25 mouse cellular contexts compared by ENCODE assay signal in the genomic region with DNA sequence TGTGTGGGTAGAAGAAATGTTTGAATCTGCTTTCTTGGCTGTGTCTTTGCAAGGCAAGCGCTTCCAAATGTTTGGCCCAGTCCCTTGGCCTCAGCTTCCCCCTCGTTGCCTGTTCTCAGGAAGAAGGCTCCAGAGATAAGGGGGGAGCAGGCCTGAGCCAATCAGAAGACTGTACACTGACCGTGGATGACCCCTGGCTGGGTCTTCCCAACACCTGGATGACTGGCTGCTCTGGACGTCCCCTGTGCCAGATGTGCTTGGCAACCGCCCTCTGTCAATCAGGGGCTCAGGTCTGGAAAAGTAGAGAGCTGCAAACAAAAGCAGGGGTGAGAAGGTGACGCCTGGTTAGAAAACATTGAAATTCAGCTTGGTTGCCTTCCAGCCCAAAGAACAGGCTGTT. TPM values are rescaled to one million over a fixed set of nuclear protein-coding genes. Genes with fewer than 3 reads are reported as not detected.
DNase-seq lines count a peak whose midpoint lies in the region; ATAC-seq and TF ChIP-seq lines count a peak whose summit lies in the region.
"Had no signal": no experiment of that assay in that cellular context is flagged by ENCODE, and none has a peak within 500 bp of the region (broad histone marks: within the 10 kb centered on the region; RNA-seq: fewer than 3 reads in every experiment).

No protein-coding gene starts in this region.

- ATAC-seq in embryonic facial prominence, embryonic 13.5 days (ENCODE audit: insufficient number of reproducible peaks, insufficient read depth, low FRiP score, low TSS enrichment, low read depth) = no peak
- ATAC-seq in limb, embryonic 14.5 days (ENCODE audit: low FRiP score, low read depth) = no peak
- no peak for ATAC-seq in monocyte, adult 5-6 weeks (replicated peaks; ENCODE audit: insufficient number of reproducible peaks, low FRiP score, low TSS enrichment, poor library complexity, severe bottlenecking)
- ATAC-seq: activated CD4-positive, CD25-positive, alpha-beta regulatory T cell, adult 4 months; forebrain, postnatal 0 days; intestine, postnatal 0 days; liver, postnatal 0 days; lung, postnatal 0 days; midbrain, embryonic 16.5 days had no signal

- H3K27ac ChIP-seq in embryonic facial prominence, embryonic 13.5 days = peak overlapping the region; percentile 22; the same call in 1 of the 2 replicates
- H3K27ac ChIP-seq in embryonic facial prominence, embryonic 10.5 days (replicated peaks) = no peak overlapping the region
- H3K27ac ChIP-seq in limb, embryonic 14.5 days (replicated peaks; ENCODE audit: low read depth, low read length) = no peak overlapping the region
- no peak overlapping the region for H3K27ac ChIP-seq in limb, embryonic 10.5 days
- H3K27ac ChIP-seq: heart, embryonic 15.5 days; hindbrain, embryonic 12.5 days; macrophage; stomach, embryonic 15.5 days had no signal

- no peak overlapping the region for H3K9ac ChIP-seq in embryonic facial prominence, embryonic 13.5 days
- H3K9ac ChIP-seq in limb, embryonic 14.5 days (ENCODE audit: low read depth, low read length, severe bottlenecking) = no peak overlapping the region
- H3K9ac ChIP-seq: forebrain, postnatal 0 days; heart, embryonic 15.5 days; hindbrain, embryonic 12.5 days; liver, postnatal 0 days; stomach, embryonic 15.5 days had no signal

- no peaks in the 10 kb centered on the region for H3K4me1 ChIP-seq in embryonic facial prominence, embryonic 13.5 days
- H3K4me1 ChIP-seq in embryonic facial prominence, embryonic 10.5 days = peaks cover 8% of the 10 kb centered on the region
- H3K4me1 ChIP-seq in limb, embryonic 14.5 days (ENCODE audit: control insufficient read depth, insufficient read depth, low read length) = no peaks in the 10 kb centered on the region
- no peaks in the 10 kb centered on the region for H3K4me1 ChIP-seq in limb, embryonic 10.5 days
- H3K4me1 ChIP-seq: heart, embryonic 15.5 days; hindbrain, embryonic 12.5 days; stomach, embryonic 15.5 days had no signal

- intact Hi-C loops in heart, postnatal 14 days (cut with DNase I) = no loop called here

- H3K4me3 ChIP-seq in embryonic facial prominence, embryonic 13.5 days = no peak overlapping the region
- no peak overlapping the region for H3K4me3 ChIP-seq in embryonic facial prominence, embryonic 10.5 days
- H3K4me3 ChIP-seq in limb, embryonic 14.5 days (replicated peaks; ENCODE audit: low read length) = no peak overlapping the region
- H3K4me3 ChIP-seq in limb, embryonic 10.5 days = no peak overlapping the region
- H3K4me3 ChIP-seq: heart, embryonic 15.5 days; hindbrain, embryonic 12.5 days; stomach, embryonic 15.5 days had no signal

- no peak for TF ChIP-seq POLR2A in limb, embryonic 14.5 days (IDR thresholded peaks at IDR 0.05; ENCODE audit: borderline replicate concordance, extremely low read depth, insufficient read depth, insufficient read length)

- no peaks in the 10 kb centered on the region for H3K9me3 ChIP-seq in embryonic facial prominence, embryonic 13.5 days
- H3K9me3 ChIP-seq in embryonic facial prominence, embryonic 10.5 days = no peaks in the 10 kb centered on the region
- H3K9me3 ChIP-seq in limb, embryonic 14.5 days (ENCODE audit: control insufficient read depth, low read length) = no peaks in the 10 kb centered on the region
- H3K9me3 ChIP-seq in limb, embryonic 10.5 days (replicated peaks) = no peaks in the 10 kb centered on the region
- H3K9me3 ChIP-seq: heart, embryonic 15.5 days; hindbrain, embryonic 12.5 days; stomach, embryonic 15.5 days had no signal

- no peak for DNase-seq in embryonic facial prominence, embryonic 10.5 days (ENCODE audit: low spot score)
- peak; percentile 17 for DNase-seq in limb, embryonic 14.5 days (ENCODE audit: low spot score)
- no peak for DNase-seq in limb, embryonic 10.5 days (ENCODE audit: low spot score)
- peak; percentile 29 to 47 for DNase-seq in heart, postnatal 14 days
- no peak for DNase-seq in kidney, adult 18-20 months
- DNase-seq in embryo, embryonic 10 days (ENCODE audit: low spot score) = no peak
- DNase-seq: adrenal gland, adult 8-10 months; cerebellum, adult 2 months; cerebellum, postnatal 36 days; forebrain, postnatal 0 days; left cerebral cortex, postnatal 4 days; liver, postnatal 0 days; thymus, adult 18-20 months; thymus, postnatal 36 days had no signal

- 66% methylated on average over 6 of the region's 6 CpGs for WGBS in embryonic facial prominence, embryonic 13.5 days
- 68% methylated on average over 6 of the region's 6 CpGs for WGBS in embryonic facial prominence, embryonic 10.5 days
- 60% methylated on average over 6 of the region's 6 CpGs for WGBS in limb, embryonic 14.5 days
- 73% methylated on average over 6 of the region's 6 CpGs for WGBS in limb, embryonic 10.5 days

- H3K27me3 ChIP-seq in embryonic facial prominence, embryonic 13.5 days = no peaks in the 10 kb centered on the region
- peaks cover 11% of the 10 kb centered on the region; the same call in 1 of the 2 replicates for H3K27me3 ChIP-seq in embryonic facial prominence, embryonic 10.5 days (replicated peaks; ENCODE audit: low read depth, poor library complexity, severe bottlenecking)
- H3K27me3 ChIP-seq in limb, embryonic 14.5 days (ENCODE audit: control insufficient read depth, insufficient read depth, low read length) = no peaks in the 10 kb centered on the region
- peaks cover 5% of the 10 kb centered on the region; the same call in 1 of the 2 replicates for H3K27me3 ChIP-seq in limb, embryonic 10.5 days (ENCODE audit: low read depth, poor library complexity, severe bottlenecking)
- H3K27me3 ChIP-seq: heart, embryonic 15.5 days; stomach, embryonic 15.5 days had no signal

- no peaks in the 10 kb centered on the region for H3K36me3 ChIP-seq in embryonic facial prominence, embryonic 13.5 days
- H3K36me3 ChIP-seq in embryonic facial prominence, embryonic 10.5 days (replicated peaks) = no peaks in the 10 kb centered on the region
- no peaks in the 10 kb centered on the region for H3K36me3 ChIP-seq in limb, embryonic 14.5 days (ENCODE audit: control insufficient read depth, insufficient read depth, low read length)
- no peaks in the 10 kb centered on the region for H3K36me3 ChIP-seq in limb, embryonic 10.5 days
- H3K36me3 ChIP-seq: heart, embryonic 15.5 days; hindbrain, embryonic 12.5 days; stomach, embryonic 15.5 days had no signal

- no peak overlapping the region for H3K4me2 ChIP-seq in embryonic facial prominence, embryonic 13.5 days
- H3K4me2 ChIP-seq in limb, embryonic 14.5 days (replicated peaks; ENCODE audit: low read depth, low read length, severe bottlenecking) = no peak overlapping the region
- H3K4me2 ChIP-seq: heart, embryonic 15.5 days; hindbrain, embryonic 12.5 days; liver, embryonic 11.5 days; stomach, embryonic 15.5 days had no signal

RNA-seq across cellular contexts. Expression of gene Msx1, which starts 27.1 kb away (rescaled TPM):
- polyA plus RNA-seq in embryonic facial prominence, embryonic 13.5 days (2015; fragmentation: Nextera tagmentation; extraction: Ambion mirVana) = 519 and 586 TPM in 2 replicates
- polyA plus RNA-seq in embryonic facial prominence, embryonic 10.5 days (2016; fragmentation: Nextera tagmentation; extraction: Ambion mirVana) = 333 and 362 TPM in 2 replicates
- 81.2 and 120 TPM in 2 replicates for polyA plus RNA-seq in limb, embryonic 14.5 days (2012; rRNA removed)
- polyA plus RNA-seq in limb, embryonic 14.5 days (2014; fragmentation: Nextera tagmentation; extraction: Ambion mirVana) = 122 and 166 TPM in 2 replicates
- polyA plus RNA-seq in limb, embryonic 10.5 days (2016; fragmentation: Nextera tagmentation; extraction: Ambion mirVana) = 360 and 372 TPM in 2 replicates
- total RNA-seq in heart, postnatal 14 days (2021) = 1 to 10 TPM; 4.6 to 5.6 TPM
- total RNA-seq in monocyte, adult 5-6 weeks (2017) = not detected in 3 replicates
- polyA plus RNA-seq: liver, postnatal 0 days; macrophage had no signal

Comparison
In these comparisons a context has a peak if more than half of its experiments do, and no peak if none do; other contexts are left out.
1. DNase-seq: peak in limb, embryonic 14.5 days (single experiment) and heart, postnatal 14 days (2 of 2); none in embryonic facial prominence, embryonic 10.5 days (single experiment), limb, embryonic 10.5 days (single experiment), kidney, adult 18-20 months (single experiment) and embryo, embryonic 10 days (single experiment).